ENCODE assay signal across 9 mouse cellular contexts in the genomic region with DNA sequence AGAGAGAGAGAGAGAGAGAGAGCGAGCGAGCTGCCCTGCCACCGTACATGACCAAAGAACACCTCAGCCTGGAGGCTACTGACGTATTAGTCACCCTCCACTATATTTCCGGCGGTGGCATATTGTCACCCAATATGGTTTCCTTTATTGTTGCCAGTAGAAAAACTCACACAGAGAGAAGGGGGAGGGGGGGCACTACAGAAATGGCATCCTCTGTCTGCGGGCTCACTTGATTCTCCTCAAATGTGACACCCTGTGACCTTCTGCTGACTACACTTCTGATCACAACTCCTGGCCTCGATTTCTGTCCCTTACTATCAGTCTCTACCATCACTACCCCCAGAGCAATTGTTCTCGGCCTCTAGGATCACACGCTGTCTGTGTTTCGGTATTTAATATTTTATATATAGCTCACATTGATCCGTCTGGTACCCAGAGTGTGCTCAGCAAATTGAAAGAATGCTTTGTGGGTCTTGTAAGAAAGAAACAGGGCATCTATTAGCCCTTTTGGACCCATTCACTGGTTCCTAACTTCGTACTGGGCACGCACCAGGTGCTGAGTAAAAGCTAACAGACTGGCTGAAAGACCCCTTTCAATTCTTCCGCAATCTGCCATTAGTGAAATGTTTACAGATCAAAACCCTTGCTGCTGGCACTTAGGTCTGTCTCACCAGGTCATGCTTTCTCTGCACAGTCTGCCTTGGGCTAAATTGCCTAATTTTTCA.
DNase-seq lines count a peak whose midpoint lies in the region; ATAC-seq and TF ChIP-seq lines count a peak whose summit lies in the region.
"Had no signal": no experiment of that assay in that cellular context is flagged by ENCODE, and none has a peak within 500 bp of the region (broad histone marks: within the 10 kb centered on the region; RNA-seq: fewer than 3 reads in every experiment).

No protein-coding gene starts in this region.

- 50% methylated on average over 15 of the region's 15 CpGs for WGBS in neural tube, embryonic 12.5 days
- 40% methylated on average over 15 of the region's 15 CpGs for WGBS in neural tube, embryonic 15.5 days
- WGBS in hindbrain, postnatal 0 days = 50% methylated on average over 15 of the region's 15 CpGs
- WGBS in thymus, adult 2 months = 54% methylated on average over 15 of the region's 15 CpGs

- H3K27me3 ChIP-seq in neural tube, embryonic 12.5 days (replicated peaks) = no peaks in the 10 kb centered on the region
- H3K27me3 ChIP-seq in neural tube, embryonic 15.5 days (replicated peaks) = no peaks in the 10 kb centered on the region
- no peaks in the 10 kb centered on the region for H3K27me3 ChIP-seq in hindbrain, postnatal 0 days (ENCODE audit: insufficient read depth, low read length)
- H3K27me3 ChIP-seq in thymus, adult 2 months (ENCODE audit: control insufficient read depth, insufficient read depth, low read length) = no peaks in the 10 kb centered on the region

- 0 out of 2 replicates have a peak overlapping the region, but pooled peaks have one; percentile 5 for H3K4me2 ChIP-seq in neural tube, embryonic 12.5 days (replicated peaks)
- no peak overlapping the region for H3K4me2 ChIP-seq in neural tube, embryonic 15.5 days
- no peak overlapping the region for H3K4me2 ChIP-seq in hindbrain, postnatal 0 days (ENCODE audit: low read depth, low read length)

- peak overlapping the region; percentile 16; the same call in 1 of the 2 replicates for H3K27ac ChIP-seq in neural tube, embryonic 12.5 days
- no peak overlapping the region for H3K27ac ChIP-seq in neural tube, embryonic 15.5 days (replicated peaks)
- no peak overlapping the region for H3K27ac ChIP-seq in hindbrain, postnatal 0 days
- H3K27ac ChIP-seq in thymus, adult 2 months (ENCODE audit: control insufficient read depth, insufficient read depth, low read length) = no peak overlapping the region

- no peaks in the 10 kb centered on the region for H3K36me3 ChIP-seq in neural tube, embryonic 12.5 days
- H3K36me3 ChIP-seq in neural tube, embryonic 15.5 days = no peaks in the 10 kb centered on the region
- no peaks in the 10 kb centered on the region for H3K36me3 ChIP-seq in hindbrain, postnatal 0 days (ENCODE audit: insufficient read depth, low read length)
- H3K36me3 ChIP-seq in thymus, adult 2 months (ENCODE audit: control insufficient read depth, insufficient read depth, low read length) = no peaks in the 10 kb centered on the region

- ATAC-seq in cerebellum, adult (ENCODE audit: insufficient number of reproducible peaks, low FRiP score, low TSS enrichment) = peak; percentile 59
- ATAC-seq in neural tube, embryonic 12.5 days (ENCODE audit: low FRiP score, low read depth) = no peak
- ATAC-seq in neural tube, embryonic 15.5 days (ENCODE audit: low FRiP score) = no peak
- ATAC-seq in hindbrain, postnatal 0 days = peak; percentile 21; the same call in 1 of the 2 replicates

- H3K4me1 ChIP-seq in neural tube, embryonic 12.5 days = peaks cover 63% of the 10 kb centered on the region
- peaks cover 48% of the 10 kb centered on the region for H3K4me1 ChIP-seq in neural tube, embryonic 15.5 days
- peaks cover 37% of the 10 kb centered on the region for H3K4me1 ChIP-seq in hindbrain, postnatal 0 days (ENCODE audit: insufficient read depth, low read length)
- no peaks in the 10 kb centered on the region for H3K4me1 ChIP-seq in thymus, adult 2 months (replicated peaks; ENCODE audit: control insufficient read depth, insufficient read depth, low read length)

- TF ChIP-seq CTCF in hindbrain, postnatal 0 days (IDR thresholded peaks at IDR 0.05; ENCODE audit: low read depth) = no peak
- no peak for TF ChIP-seq CTCF in thymus, adult 2 months (IDR thresholded peaks at IDR 0.05; ENCODE audit: borderline replicate concordance, control insufficient read depth, extremely low read depth, insufficient read depth, low read length, poor library complexity)

- H3K9ac ChIP-seq in neural tube, embryonic 12.5 days = no peak overlapping the region
- H3K9ac ChIP-seq in neural tube, embryonic 15.5 days (replicated peaks) = no peak overlapping the region
- no peak overlapping the region for H3K9ac ChIP-seq in hindbrain, postnatal 0 days (replicated peaks; ENCODE audit: low read length)

- no peak for DNase-seq in cerebellum, postnatal 4 days (ENCODE audit: low spot score in 2 of 2)
- peak; percentile 12 for DNase-seq in hindbrain, postnatal 0 days (ENCODE audit: low spot score)
- no peak for DNase-seq in frontal cortex, postnatal 36 days (ENCODE audit: low spot score in 2 of 2)
- no peak for DNase-seq in thymus, adult 2 months
- no peak for DNase-seq in layer of hippocampus, adult 8-10 months (ENCODE audit: low spot score in 2 of 2)
- DNase-seq: heart, postnatal 4 days had no signal

- H3K9me3 ChIP-seq in neural tube, embryonic 12.5 days = no peaks in the 10 kb centered on the region
- H3K9me3 ChIP-seq in neural tube, embryonic 15.5 days (replicated peaks) = no peaks in the 10 kb centered on the region
- no peaks in the 10 kb centered on the region for H3K9me3 ChIP-seq in hindbrain, postnatal 0 days (ENCODE audit: low read length)

- H3K4me3 ChIP-seq in neural tube, embryonic 12.5 days = no peak overlapping the region
- H3K4me3 ChIP-seq in neural tube, embryonic 15.5 days (replicated peaks) = no peak overlapping the region
- no peak overlapping the region for H3K4me3 ChIP-seq in hindbrain, postnatal 0 days (ENCODE audit: low read length)
- no peak overlapping the region for H3K4me3 ChIP-seq in thymus, adult 2 months (ENCODE audit: control insufficient read depth, insufficient read depth, low read length)

- TF ChIP-seq POLR2A in thymus, adult 2 months (IDR thresholded peaks at IDR 0.05; ENCODE audit: control insufficient read depth, extremely low read depth, insufficient read depth, low read length, poor library complexity) = no peak

Comparison
In these comparisons a context has a peak if more than half of its experiments do, and no peak if none do; other contexts are left out.
1. ATAC-seq: peak in cerebellum, adult (single experiment) and hindbrain, postnatal 0 days (single experiment); none in neural tube, embryonic 12.5 days (single experiment) and neural tube, embryonic 15.5 days (single experiment).